Mouse (Mus musculus): ENCODE measurements around the gene Mllt3.

DNA sequence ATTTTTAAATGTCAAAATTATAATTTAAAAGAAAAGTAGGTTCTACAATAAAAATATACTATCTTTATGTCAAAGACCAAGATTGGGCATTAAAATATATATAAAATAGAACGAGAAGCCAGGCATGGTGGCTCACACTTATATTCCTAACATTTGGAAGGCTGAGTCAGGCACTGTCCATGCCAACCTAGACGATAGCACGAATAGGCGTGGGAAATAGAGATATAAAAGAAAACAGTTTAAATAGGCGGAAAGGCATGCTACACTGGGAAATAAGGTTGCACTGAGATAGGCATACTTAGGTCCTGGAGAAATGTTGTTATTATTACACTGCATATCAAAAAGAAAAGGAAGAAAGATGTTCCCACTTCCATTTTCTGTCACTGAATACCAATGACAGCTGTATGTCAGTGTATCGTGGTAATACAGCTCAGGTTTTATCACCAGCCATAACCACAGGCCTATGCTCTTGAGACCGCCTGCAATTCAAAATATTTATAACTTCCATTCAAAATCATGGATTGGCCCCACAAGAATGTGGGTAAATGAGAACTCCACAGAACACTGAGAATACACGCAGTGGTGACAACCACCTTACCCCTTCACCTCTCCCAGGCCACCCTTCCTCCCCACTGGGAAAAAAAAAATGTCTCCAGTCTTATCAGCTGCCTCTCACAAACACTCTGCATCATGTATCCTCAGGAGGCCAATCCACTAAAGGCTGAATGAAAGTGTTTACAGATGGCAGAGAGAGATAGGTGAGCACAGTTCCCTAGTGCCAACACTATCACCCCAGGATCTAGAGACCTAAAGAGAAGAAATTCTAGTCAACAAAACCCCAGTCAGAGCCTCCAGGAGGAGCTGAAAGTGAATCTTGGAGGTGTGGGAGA, 102.6 kb downstream of the Mllt3 start:
- TF ChIP-seq POLR2A (IDR thresholded peaks at IDR 0.05; ENCODE audit: extremely low read depth, insufficient read depth, low read length) (no peak), CTCF (IDR thresholded peaks at IDR 0.05; ENCODE audit: low read depth, low read length) (no peak)

Measured in liver, adult 2 months (tissue).